ENCODE assay signal across 24 mouse cellular contexts in the genomic region with DNA sequence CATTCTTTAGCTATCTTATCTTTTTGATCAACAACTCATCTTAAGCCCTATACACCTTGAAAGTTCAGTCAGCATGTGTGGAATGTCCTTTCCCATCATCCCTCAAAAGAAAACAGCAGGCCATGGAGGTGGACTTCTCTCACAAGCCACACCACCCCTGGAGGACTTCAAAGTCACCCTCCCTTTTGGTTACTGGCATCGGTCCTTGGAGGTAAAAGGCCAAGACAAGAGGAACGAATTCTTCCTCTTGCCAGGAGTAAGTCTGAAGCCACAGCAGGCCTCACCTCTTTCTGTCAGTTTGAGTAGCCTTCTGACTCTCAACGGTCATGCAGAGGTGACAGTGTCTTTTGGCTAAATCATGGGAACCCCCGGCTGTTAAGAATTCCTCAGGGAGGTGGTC. TPM values are rescaled to one million over a fixed set of nuclear protein-coding genes. Genes with fewer than 3 reads are reported as not detected.
DNase-seq lines count a peak whose midpoint lies in the region; ATAC-seq lines count a peak whose summit lies in the region.
"Had no signal": no experiment of that assay in that cellular context is flagged by ENCODE, and none has a peak within 500 bp of the region (broad histone marks: within the 10 kb centered on the region; RNA-seq: fewer than 3 reads in every experiment).

No protein-coding gene starts in this region.

- H3K4me3 ChIP-seq in kidney, embryonic 16.5 days (ENCODE audit: low read length): no peak overlapping the region
- no peak overlapping the region for H3K4me3 ChIP-seq in kidney, embryonic 14.5 days (ENCODE audit: low read length)
- H3K4me3 ChIP-seq: embryonic facial prominence, embryonic 10.5 days; embryonic facial prominence, embryonic 13.5 days; erythroblast, embryonic 14.5 days; gastrocnemius, adult 2 months; heart, embryonic 13.5 days; hindbrain, embryonic 12.5 days; hindbrain, embryonic 15.5 days had no signal

- H3K4me2 ChIP-seq in kidney, embryonic 16.5 days (replicated peaks; ENCODE audit: low read depth, low read length): no peak overlapping the region
- H3K4me2 ChIP-seq in kidney, embryonic 14.5 days (replicated peaks; ENCODE audit: low read depth, low read length): no peak overlapping the region
- H3K4me2 ChIP-seq: embryonic facial prominence, embryonic 13.5 days; heart, embryonic 13.5 days; hindbrain, embryonic 12.5 days; hindbrain, embryonic 15.5 days had no signal

- no peak overlapping the region for H3K27ac ChIP-seq in kidney, embryonic 16.5 days (ENCODE audit: low read length)
- H3K27ac ChIP-seq in kidney, embryonic 14.5 days (ENCODE audit: low read depth, low read length): no peak overlapping the region
- H3K27ac ChIP-seq: embryonic facial prominence, embryonic 10.5 days; embryonic facial prominence, embryonic 13.5 days; gastrocnemius, adult 2 months; heart, embryonic 13.5 days; hindbrain, embryonic 12.5 days; hindbrain, embryonic 15.5 days had no signal

- peaks cover 21% of the 10 kb centered on the region for H3K4me1 ChIP-seq in kidney, embryonic 16.5 days (ENCODE audit: insufficient read depth, low read length)
- peaks cover 9% of the 10 kb centered on the region; the same call in 1 of the 2 replicates for H3K4me1 ChIP-seq in kidney, embryonic 14.5 days (ENCODE audit: control insufficient read depth, insufficient read depth, low read length)

- ATAC-seq in kidney, embryonic 16.5 days (ENCODE audit: low FRiP score, low TSS enrichment): no peak
- no peak for ATAC-seq in kidney, embryonic 14.5 days (ENCODE audit: low FRiP score, low TSS enrichment)
- ATAC-seq: activated CD4-positive, CD25-positive, alpha-beta regulatory T cell, adult 4 months; forebrain, embryonic 14.5 days; forebrain, postnatal 0 days had no signal

- H3K9me3 ChIP-seq in kidney, embryonic 16.5 days (ENCODE audit: low read length): no peaks in the 10 kb centered on the region
- H3K9me3 ChIP-seq in kidney, embryonic 14.5 days (ENCODE audit: control insufficient read depth, low read length): no peaks in the 10 kb centered on the region
- H3K9me3 ChIP-seq: embryonic facial prominence, embryonic 10.5 days; embryonic facial prominence, embryonic 13.5 days; heart, embryonic 13.5 days; hindbrain, embryonic 12.5 days; hindbrain, embryonic 15.5 days had no signal

- no peaks in the 10 kb centered on the region for H3K36me3 ChIP-seq in kidney, embryonic 16.5 days (ENCODE audit: insufficient read depth, low read length)
- no peaks in the 10 kb centered on the region for H3K36me3 ChIP-seq in kidney, embryonic 14.5 days (ENCODE audit: control insufficient read depth, insufficient read depth, low read length)
- H3K36me3 ChIP-seq: embryonic facial prominence, embryonic 10.5 days; embryonic facial prominence, embryonic 13.5 days; heart, embryonic 13.5 days; hindbrain, embryonic 12.5 days; hindbrain, embryonic 15.5 days had no signal

- DNase-seq in adrenal gland, postnatal 14 days: peak; percentile 25
- DNase-seq in adrenal gland, adult (ENCODE audit: inconsistent age in 2 of 2, low spot score in 1 of 2): no peak
- peak; percentile 36 to 37 for DNase-seq in heart, adult 18-20 months
- no peak for DNase-seq in heart, postnatal 10 days
- peak; percentile 40 for DNase-seq in kidney, adult 18-20 months
- DNase-seq in kidney, adult 9 months: peak; percentile 82
- DNase-seq: adrenal gland, postnatal 10 days; cerebellum, adult 11 months; cerebellum, adult 2 months; cerebellum, adult 9-11 months; cerebellum, postnatal 25 days; forebrain, postnatal 0 days; gastrocnemius, adult 2 months; gastrocnemius, postnatal 14 days had no signal

- intact Hi-C loops in heart, postnatal 10 days (cut with DNase I): no loop called here

- H3K27me3 ChIP-seq in kidney, embryonic 16.5 days (ENCODE audit: insufficient read depth, low read length): no peaks in the 10 kb centered on the region
- H3K27me3 ChIP-seq in kidney, embryonic 14.5 days (ENCODE audit: control insufficient read depth, insufficient read depth, low read length): no peaks in the 10 kb centered on the region
- H3K27me3 ChIP-seq: embryonic facial prominence, embryonic 13.5 days; heart, embryonic 13.5 days; hindbrain, embryonic 12.5 days; hindbrain, embryonic 15.5 days had no signal

- no peak overlapping the region for H3K9ac ChIP-seq in kidney, embryonic 16.5 days (replicated peaks; ENCODE audit: low read length)
- no peak overlapping the region for H3K9ac ChIP-seq in kidney, embryonic 14.5 days (ENCODE audit: low read depth, low read length)
- H3K9ac ChIP-seq: embryonic facial prominence, embryonic 13.5 days; forebrain, postnatal 0 days; heart, embryonic 13.5 days; hindbrain, embryonic 12.5 days; hindbrain, embryonic 15.5 days had no signal

- 74% methylated on average over 4 of the region's 4 CpGs for WGBS in kidney, embryonic 16.5 days
- WGBS in kidney, embryonic 14.5 days: 82% methylated on average over 4 of the region's 4 CpGs

RNA-seq across cellular contexts. Expression of a gene that starts 36.1 kb away (rescaled TPM):
- 16.5 and 19.0 TPM in 2 replicates for total RNA-seq in adrenal gland, postnatal 14 days (2021)
- 10 to 100 TPM; 11.2 to 20.6 TPM for total RNA-seq in heart, adult 18-20 months (2021)
- total RNA-seq in heart, postnatal 10 days (2021): 10 to 100 TPM; 13.6 to 15.8 TPM
- polyA plus RNA-seq in kidney, embryonic 16.5 days (2015; fragmentation: Nextera tagmentation; extraction: Ambion mirVana): 32.3 and 33.9 TPM in 2 replicates
- 12.6 and 19.6 TPM in 2 replicates for polyA plus RNA-seq in kidney, embryonic 14.5 days (2014; fragmentation: Nextera tagmentation; extraction: Ambion mirVana)

Comparison
In these comparisons a context has a peak if more than half of its experiments do, and no peak if none do; other contexts are left out.
1. DNase-seq: peak in adrenal gland, postnatal 14 days (single experiment), heart, adult 18-20 months (2 of 2), kidney, adult 18-20 months (single experiment) and kidney, adult 9 months (single experiment); none in adrenal gland, adult (0 of 2) and heart, postnatal 10 days (0 of 2).